Mouse (Mus musculus) megakaryocyte, embryonic 14.5 days (primary cell): ENCODE data around the gene Ctnna3.

ENCODE experiments used
- FLI1 ChIP-seq: IDR thresholded peaks from 2 replicates; pipeline ENCODE4 v1.6.1; 2012; ENCODE audit warnings: low read length, inconsistent platforms, mixed read lengths
- GATA1 ChIP-seq: IDR thresholded peaks from 3 replicates; pipeline ENCODE4 v1.6.1; 2012; ENCODE audit warnings: mixed read lengths, low read length, inconsistent platforms, borderline replicate concordance

- TF ChIP-seq GATA1 (no peak), FLI1 (no peak)
These were observed 141.7 kb downstream of the Ctnna3 start for GRCm38 (mm10) chr10:63571561-63571960.
